Mouse (Mus musculus): ENCODE measurements at regions not wholly inside any gene's neighbourhood (a gene's known extent, or its start where the extent isn't known, plus 50 kb on each side); places are given as distances from the start of the nearest gene placed in this dataset.

DNA sequence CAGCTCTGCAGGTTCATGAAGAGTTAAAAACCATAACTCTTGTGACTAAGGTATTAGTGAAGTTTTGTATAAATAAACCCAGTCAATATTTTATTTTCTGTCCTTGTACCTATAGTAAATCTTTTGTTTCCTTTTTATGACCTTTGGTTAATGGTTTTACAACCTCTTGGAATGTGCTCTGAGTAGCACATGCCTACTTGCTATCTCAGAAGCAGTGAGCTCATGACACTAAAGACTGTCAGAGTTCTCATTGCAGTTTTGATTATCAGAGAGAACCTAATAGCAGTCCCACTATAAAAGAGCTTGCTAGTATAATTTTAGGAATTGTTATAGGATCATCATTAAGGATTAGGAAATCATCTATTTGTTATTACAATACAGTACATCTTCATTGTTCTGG lies 443.6 kb upstream of the Fbxo33 start:
- no peak overlapping the region for H3K4me3 ChIP-seq (replicated peaks; ENCODE audit: low read depth, low read length)
- no peaks in the 10 kb centered on the region for H3K27me3 ChIP-seq (ENCODE audit: control insufficient read depth, insufficient read depth, low read length)
- no peaks in the 10 kb centered on the region for H3K36me3 ChIP-seq (ENCODE audit: control insufficient read depth, insufficient read depth, low read length)
- no peak overlapping the region for H3K4me2 ChIP-seq (ENCODE audit: low read length)
- H3K4me1 ChIP-seq (ENCODE audit: control insufficient read depth, insufficient read depth, low read length) = no peaks in the 10 kb centered on the region
- ATAC-seq (ENCODE audit: low FRiP score, low TSS enrichment) (no peak), DNase-seq (no peak)
- H3K9me3 ChIP-seq (ENCODE audit: control insufficient read depth, low read length) = no peaks in the 10 kb centered on the region
- H3K9ac ChIP-seq (replicated peaks; ENCODE audit: low read length) = no peak overlapping the region
- H3K27ac ChIP-seq (replicated peaks; ENCODE audit: low read depth, low read length) = no peak overlapping the region

DNA sequence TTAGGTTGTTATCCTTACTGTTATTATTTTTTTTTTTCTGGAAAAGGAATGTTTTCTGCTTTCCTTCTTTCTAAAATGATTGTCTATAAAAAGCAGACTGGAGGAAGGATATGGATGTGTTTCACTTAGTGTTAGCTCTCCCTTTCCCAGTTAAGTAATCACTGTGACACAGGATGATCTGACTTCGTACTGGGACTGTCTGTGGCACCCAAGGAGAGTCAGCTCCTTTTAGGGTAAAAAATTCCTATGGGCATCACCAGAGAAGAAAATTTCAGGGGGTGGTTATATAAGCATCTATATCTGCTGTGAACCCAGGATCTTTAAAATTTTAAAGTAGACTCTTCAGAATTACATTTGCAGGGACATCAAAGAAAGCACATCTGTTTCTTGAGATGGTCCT lies 411.2 kb upstream of the Fbxo33 start:
- no peak for ATAC-seq (ENCODE audit: low FRiP score, low TSS enrichment)
- 43% methylated on average over 1 of the region's 1 CpGs for WGBS
- H3K4me2 ChIP-seq (ENCODE audit: low read length) = no peak overlapping the region

DNA sequence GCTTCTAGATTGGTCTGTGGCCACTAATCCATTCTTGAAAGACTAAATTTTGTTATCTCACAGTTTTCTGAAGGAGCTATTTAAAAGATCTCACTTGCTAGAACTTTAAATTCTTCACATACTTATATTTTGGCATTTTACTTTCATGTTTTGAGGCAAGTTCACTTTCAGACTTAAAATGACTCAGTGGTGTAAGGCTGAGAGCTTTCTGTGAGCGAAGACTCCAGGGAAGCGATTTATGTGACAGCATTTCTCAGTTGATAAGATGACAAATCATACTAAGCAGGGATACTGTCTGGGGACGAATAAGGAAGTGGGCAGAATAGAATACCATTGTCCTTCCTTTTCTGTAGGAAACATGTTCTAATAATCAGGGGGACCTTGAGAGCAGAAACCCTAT lies 403.6 kb upstream of the Fbxo33 start:
- 79% methylated on average over 3 of the region's 3 CpGs for WGBS
- Histone ChIP-seq H3K4me3 (replicated peaks; ENCODE audit: low read depth, low read length) (no peak overlapping the region), H3K36me3 (ENCODE audit: control insufficient read depth, insufficient read depth, low read length) (no peaks in the 10 kb centered on the region), H3K4me1 (ENCODE audit: control insufficient read depth, insufficient read depth, low read length) (no peaks in the 10 kb centered on the region), H3K27me3 (ENCODE audit: control insufficient read depth, insufficient read depth, low read length) (no peaks in the 10 kb centered on the region), H3K9ac (replicated peaks; ENCODE audit: low read length) (no peak overlapping the region), H3K4me2 (ENCODE audit: low read length) (no peak overlapping the region), H3K9me3 (ENCODE audit: control insufficient read depth, low read length) (0 out of 2 replicates have a peak, but pooled peaks cover 2% of the 10 kb centered on the region), H3K27ac (replicated peaks; ENCODE audit: low read depth, low read length) (no peak overlapping the region)
- no peak for DNase-seq
- ATAC-seq (ENCODE audit: low FRiP score, low TSS enrichment) = no peak

More for the DNA sequence above, 411.2 kb upstream of the Fbxo33 start:
- Histone ChIP-seq H3K9ac (replicated peaks; ENCODE audit: low read length) (no peak overlapping the region), H3K4me1 (ENCODE audit: control insufficient read depth, insufficient read depth, low read length) (peaks cover 3% of the 10 kb centered on the region; the same call in 1 of the 2 replicates), H3K27me3 (ENCODE audit: control insufficient read depth, insufficient read depth, low read length) (no peaks in the 10 kb centered on the region), H3K9me3 (ENCODE audit: control insufficient read depth, low read length) (0 out of 2 replicates have a peak, but pooled peaks cover 5% of the 10 kb centered on the region), H3K27ac (replicated peaks; ENCODE audit: low read depth, low read length) (no peak overlapping the region), H3K36me3 (ENCODE audit: control insufficient read depth, insufficient read depth, low read length) (no peaks in the 10 kb centered on the region), H3K4me3 (replicated peaks; ENCODE audit: low read depth, low read length) (no peak overlapping the region)
- DNase-seq = no peak

DNA sequence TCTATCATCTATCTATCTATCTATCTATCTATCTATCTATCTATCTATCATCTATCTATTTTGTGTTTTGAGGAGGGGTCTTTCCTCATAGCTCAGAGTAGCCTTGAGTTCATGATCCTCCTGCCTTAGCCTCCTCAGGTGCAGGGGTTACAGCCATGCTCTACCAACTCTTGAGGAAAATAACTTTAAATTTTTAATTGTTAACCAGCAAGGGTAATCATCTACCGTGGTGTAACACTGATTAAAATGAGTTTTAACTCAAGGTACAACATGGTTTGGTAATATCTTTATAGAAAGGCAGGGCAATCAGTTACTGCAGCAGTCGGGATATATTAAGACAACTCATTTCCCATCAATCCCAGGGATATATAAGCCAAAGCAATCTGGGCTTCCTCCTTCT lies 401.6 kb upstream of the Fbxo33 start:
- Histone ChIP-seq H3K9me3 (ENCODE audit: control insufficient read depth, low read length) (no peaks in the 10 kb centered on the region), H3K4me1 (ENCODE audit: control insufficient read depth, insufficient read depth, low read length) (no peaks in the 10 kb centered on the region), H3K4me3 (replicated peaks; ENCODE audit: low read depth, low read length) (no peak overlapping the region), H3K27me3 (ENCODE audit: control insufficient read depth, insufficient read depth, low read length) (no peaks in the 10 kb centered on the region), H3K27ac (replicated peaks; ENCODE audit: low read depth, low read length) (no peak overlapping the region), H3K4me2 (ENCODE audit: low read length) (no peak overlapping the region), H3K9ac (replicated peaks; ENCODE audit: low read length) (no peak overlapping the region), H3K36me3 (ENCODE audit: control insufficient read depth, insufficient read depth, low read length) (no peaks in the 10 kb centered on the region)
- ATAC-seq (ENCODE audit: low FRiP score, low TSS enrichment) (no peak), DNase-seq (no peak)
- 86% methylated on average over 2 of the region's 2 CpGs for WGBS

DNA sequence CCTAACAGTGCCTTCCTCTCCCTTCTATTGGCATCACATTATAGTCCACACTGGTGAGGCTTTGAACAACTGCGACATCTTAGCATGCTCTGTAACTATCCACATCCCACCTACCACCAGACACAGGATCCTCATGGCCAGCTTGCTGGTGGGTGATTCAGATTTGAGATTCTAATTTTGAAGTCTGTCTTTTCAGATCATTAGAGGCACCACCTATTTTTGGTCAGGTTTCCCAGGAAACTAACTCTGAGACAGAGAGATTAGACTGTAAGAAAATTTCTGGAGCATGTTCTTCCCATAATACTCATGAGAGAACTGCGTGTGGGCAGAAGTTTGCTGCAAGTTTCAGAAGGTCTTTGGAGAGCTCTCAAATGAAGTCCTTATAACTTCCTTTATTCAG lies 400.8 kb upstream of the Fbxo33 start:
- Histone ChIP-seq H3K27me3 (ENCODE audit: control insufficient read depth, insufficient read depth, low read length) (no peaks in the 10 kb centered on the region), H3K36me3 (ENCODE audit: control insufficient read depth, insufficient read depth, low read length) (no peaks in the 10 kb centered on the region), H3K27ac (replicated peaks; ENCODE audit: low read depth, low read length) (no peak overlapping the region), H3K4me3 (replicated peaks; ENCODE audit: low read depth, low read length) (no peak overlapping the region), H3K4me1 (ENCODE audit: control insufficient read depth, insufficient read depth, low read length) (no peaks in the 10 kb centered on the region), H3K9ac (replicated peaks; ENCODE audit: low read length) (no peak overlapping the region), H3K4me2 (ENCODE audit: low read length) (no peak overlapping the region), H3K9me3 (ENCODE audit: control insufficient read depth, low read length) (no peaks in the 10 kb centered on the region)
- DNase-seq (no peak), ATAC-seq (ENCODE audit: low FRiP score, low TSS enrichment) (no peak)
- 90% methylated on average over 2 of the region's 2 CpGs for WGBS

DNA sequence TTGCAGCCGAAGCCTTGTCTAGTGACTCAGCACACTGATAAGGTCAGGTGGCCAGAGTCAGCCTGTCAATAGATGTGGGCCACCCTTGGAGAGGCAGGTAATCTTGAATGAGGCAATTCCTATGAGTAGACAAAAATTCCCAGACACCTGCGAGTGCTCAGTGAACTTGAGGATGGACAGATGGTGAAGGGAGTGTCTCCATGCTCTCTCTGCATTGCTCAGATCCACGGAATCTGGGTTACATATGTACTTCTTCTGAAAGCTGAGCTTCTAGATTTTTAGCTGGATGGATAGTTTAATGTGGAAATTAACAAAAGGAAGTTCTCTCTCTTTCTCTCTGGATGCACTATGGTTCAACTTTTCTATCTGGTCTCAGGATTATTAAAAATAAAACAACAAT lies 396.6 kb upstream of the Fbxo33 start:
- H3K27ac ChIP-seq (replicated peaks; ENCODE audit: low read depth, low read length) = no peak overlapping the region
- DNase-seq (no peak), ATAC-seq (ENCODE audit: low FRiP score, low TSS enrichment) (no peak)
- 78% methylated on average over 3 of the region's 3 CpGs for WGBS
- H3K9ac ChIP-seq (replicated peaks; ENCODE audit: low read length) = no peak overlapping the region
- no peak overlapping the region for H3K4me2 ChIP-seq (ENCODE audit: low read length)
- no peak overlapping the region for H3K4me3 ChIP-seq (replicated peaks; ENCODE audit: low read depth, low read length)
- H3K9me3 ChIP-seq (ENCODE audit: control insufficient read depth, low read length) = no peaks in the 10 kb centered on the region
- H3K27me3 ChIP-seq (ENCODE audit: control insufficient read depth, insufficient read depth, low read length) = no peaks in the 10 kb centered on the region
- no peaks in the 10 kb centered on the region for H3K36me3 ChIP-seq (ENCODE audit: control insufficient read depth, insufficient read depth, low read length)
- H3K4me1 ChIP-seq (ENCODE audit: control insufficient read depth, insufficient read depth, low read length) = no peaks in the 10 kb centered on the region

DNA sequence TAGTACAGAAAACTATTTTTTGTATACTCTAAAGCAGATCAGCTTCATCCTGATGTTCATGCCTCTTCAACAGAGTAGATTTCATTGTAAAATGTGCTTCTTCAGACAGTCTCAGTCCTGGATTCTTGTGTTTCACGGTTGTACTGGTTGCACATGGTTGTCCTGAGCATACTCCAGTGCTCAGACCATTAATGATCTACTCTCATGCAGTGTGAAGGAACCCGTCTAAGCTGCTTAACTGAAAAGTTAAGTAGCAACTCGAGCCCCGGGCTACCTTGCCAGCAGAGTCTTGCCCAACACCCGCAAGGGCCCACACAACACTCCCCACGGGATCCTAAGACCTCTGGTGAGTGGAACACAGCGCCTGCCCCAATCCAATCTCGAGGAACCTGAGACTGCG lies 380.3 kb upstream of the Fbxo33 start:
- Histone ChIP-seq H3K27ac (replicated peaks; ENCODE audit: low read depth, low read length) (no peak overlapping the region), H3K4me2 (ENCODE audit: low read length) (no peak overlapping the region), H3K9me3 (ENCODE audit: control insufficient read depth, low read length) (no peaks in the 10 kb centered on the region), H3K4me3 (replicated peaks; ENCODE audit: low read depth, low read length) (no peak overlapping the region), H3K9ac (replicated peaks; ENCODE audit: low read length) (no peak overlapping the region), H3K27me3 (ENCODE audit: control insufficient read depth, insufficient read depth, low read length) (no peaks in the 10 kb centered on the region), H3K4me1 (ENCODE audit: control insufficient read depth, insufficient read depth, low read length) (no peaks in the 10 kb centered on the region), H3K36me3 (ENCODE audit: control insufficient read depth, insufficient read depth, low read length) (no peaks in the 10 kb centered on the region)
- 88% methylated on average over 9 of the region's 9 CpGs for WGBS
- ATAC-seq (ENCODE audit: low FRiP score, low TSS enrichment) (no peak), DNase-seq (no peak)

DNA sequence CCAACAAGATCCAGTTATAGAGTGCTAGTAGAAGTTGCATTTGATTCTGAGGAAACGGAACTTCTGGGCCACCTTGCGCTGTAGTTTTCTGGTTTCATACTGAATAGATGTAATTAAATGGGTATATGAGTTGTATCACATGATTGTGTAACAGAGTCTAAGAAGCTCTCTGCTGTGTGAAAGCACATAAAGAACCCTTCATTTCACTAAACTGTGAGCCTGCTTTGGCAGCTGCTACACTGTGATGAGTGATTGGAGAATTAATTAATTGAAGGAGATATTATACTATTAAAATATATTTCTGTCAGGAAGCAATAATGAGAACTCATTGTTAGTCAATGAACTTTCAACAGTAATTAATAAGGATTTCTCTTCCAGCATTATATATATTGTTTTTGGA lies 369.8 kb upstream of the Fbxo33 start:
- no peaks in the 10 kb centered on the region for H3K9me3 ChIP-seq (ENCODE audit: control insufficient read depth, low read length)
- H3K27ac ChIP-seq (replicated peaks; ENCODE audit: low read depth, low read length) = no peak overlapping the region
- H3K27me3 ChIP-seq (ENCODE audit: control insufficient read depth, insufficient read depth, low read length) = no peaks in the 10 kb centered on the region
- DNase-seq (no peak), ATAC-seq (ENCODE audit: low FRiP score, low TSS enrichment) (no peak)
- H3K4me3 ChIP-seq (replicated peaks; ENCODE audit: low read depth, low read length) = no peak overlapping the region
- no peaks in the 10 kb centered on the region for H3K4me1 ChIP-seq (ENCODE audit: control insufficient read depth, insufficient read depth, low read length)
- no peaks in the 10 kb centered on the region for H3K36me3 ChIP-seq (ENCODE audit: control insufficient read depth, insufficient read depth, low read length)
- WGBS = 97% methylated on average over 2 of the region's 2 CpGs
- no peak overlapping the region for H3K4me2 ChIP-seq (ENCODE audit: low read length)
- H3K9ac ChIP-seq (replicated peaks; ENCODE audit: low read length) = no peak overlapping the region

DNA sequence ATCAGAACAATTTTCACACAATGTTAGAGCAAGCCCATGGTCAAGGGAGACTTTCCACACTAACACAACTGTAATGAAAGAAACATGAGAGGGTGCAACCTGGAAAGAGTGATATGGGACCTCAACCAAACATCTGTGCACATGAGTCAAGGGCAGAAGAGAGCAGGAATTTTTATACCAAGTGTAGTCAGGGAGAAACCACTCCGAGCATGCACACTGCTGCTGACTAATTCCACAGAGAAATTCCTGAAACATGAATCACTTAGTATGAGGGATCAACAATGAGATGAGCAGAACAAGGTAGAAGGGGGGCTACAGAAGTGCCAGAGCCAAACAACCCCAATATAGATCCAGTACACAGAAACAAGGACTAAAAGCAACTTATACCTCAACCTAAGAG lies 363.1 kb upstream of the Fbxo33 start:
- 82% methylated on average over 1 of the region's 1 CpGs for WGBS
- ATAC-seq (ENCODE audit: low FRiP score, low TSS enrichment) (no peak), DNase-seq (no peak)
- Histone ChIP-seq H3K27me3 (ENCODE audit: control insufficient read depth, insufficient read depth, low read length) (no peaks in the 10 kb centered on the region), H3K9ac (replicated peaks; ENCODE audit: low read length) (no peak overlapping the region), H3K4me1 (ENCODE audit: control insufficient read depth, insufficient read depth, low read length) (no peaks in the 10 kb centered on the region), H3K4me3 (replicated peaks; ENCODE audit: low read depth, low read length) (no peak overlapping the region), H3K27ac (replicated peaks; ENCODE audit: low read depth, low read length) (no peak overlapping the region), H3K9me3 (ENCODE audit: control insufficient read depth, low read length) (no peaks in the 10 kb centered on the region), H3K4me2 (ENCODE audit: low read length) (no peak overlapping the region), H3K36me3 (ENCODE audit: control insufficient read depth, insufficient read depth, low read length) (no peaks in the 10 kb centered on the region)
